Mouse (Mus musculus) spleen, adult 2 months (tissue): Measurements from ENCODE around the gene Mat2a.

Experiments used
- CTCF ChIP-seq: fragments of 200-500 bp; IDR thresholded peaks from 2 replicates; pipeline ENCODE4 v1.5.1; 2011; ENCODE audit warnings: mild to moderate bottlenecking, inconsistent platforms; ENCODE audit not compliant: insufficient read depth, insufficient read length, insufficient replicate concordance; ENCODE audit errors: extremely low read depth
- POLR2A ChIP-seq: fragments of 200-500 bp; IDR thresholded peaks from 2 replicates; pipeline ENCODE4 v1.6.1; 2011; ENCODE audit warnings: low read depth, low read length, inconsistent platforms

- TF ChIP-seq CTCF (no peak), POLR2A (no peak)
Measured at GRCm38 (mm10) chr6:72488850-72489249, 49.5 kb upstream of the Mat2a start.
